Mouse (Mus musculus) bone marrow macrophage, adult 2 months (primary cell): ENCODE results near the gene Gm20388. TPM values are rescaled to one million over a fixed set of nuclear protein-coding genes. Genes with fewer than 3 reads are reported as not detected.

Experiments
- H3K27ac ChIP-seq: 2 replicates; pipeline ENCODE4 v1.5.1; 2012; ENCODE audit warnings: low read depth, low read length; ENCODE audit not compliant: insufficient read depth
- H3K4me1 ChIP-seq: 2 replicates; pipeline ENCODE4 v1.6.1; 2012; ENCODE audit warnings: low read length; ENCODE audit not compliant: control insufficient read depth, insufficient read depth
- H3K4me3 ChIP-seq: 2 replicates; pipeline ENCODE4 v1.5.1; 2012; ENCODE audit warnings: mild to moderate bottlenecking, low read length, moderate library complexity; ENCODE audit not compliant: insufficient read depth
- CTCF ChIP-seq: IDR thresholded peaks from 2 replicates; pipeline ENCODE4 v1.5.1; 2012; ENCODE audit warnings: low read depth, mild to moderate bottlenecking, low read length, moderate library complexity
- POLR2A ChIP-seq: IDR thresholded peaks from 2 replicates; pipeline ENCODE4 v1.6.1; 2012; ENCODE audit warnings: mild to moderate bottlenecking, low read depth, low read length, borderline replicate concordance
- polyA plus RNA-seq: library from polyadenylated mRNA; stranded (reverse); fragments of >200 nt; gene quantifications from 2 replicates; pipeline ENCODE4 v1.2.4, GENCODE M21; 2012; ENCODE audit not compliant: missing spikeins, insufficient read depth, insufficient read length

The Gm20388 gene
- polyA plus RNA-seq, 1 experiment: 32.7 TPM

DNA sequence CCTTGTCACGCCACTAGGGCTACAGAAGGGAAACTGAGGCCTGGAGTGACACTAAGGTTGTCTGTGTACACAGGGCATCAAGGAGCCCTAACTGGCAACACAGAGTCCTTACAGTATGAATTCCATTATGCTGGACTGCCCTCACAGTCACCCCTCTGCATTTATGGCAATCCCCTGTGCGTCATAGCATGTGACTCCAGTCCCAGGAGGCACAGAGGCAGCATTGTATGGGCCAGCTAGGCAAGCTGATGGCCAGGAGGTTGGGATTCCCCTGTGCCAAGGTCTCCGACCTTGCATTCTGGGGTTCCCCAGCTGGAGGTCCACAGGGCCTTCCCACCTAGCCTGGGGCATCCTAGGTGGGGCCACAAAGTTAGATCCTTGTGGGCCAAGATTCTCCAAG, 2300.9 kb downstream of the Gm20388 start:
- TF ChIP-seq CTCF (no peak), POLR2A (no peak)
- Histone ChIP-seq H3K27ac (no peak overlapping the region), H3K4me1 (no peaks in the 10 kb centered on the region), H3K4me3 (no peak overlapping the region)

DNA sequence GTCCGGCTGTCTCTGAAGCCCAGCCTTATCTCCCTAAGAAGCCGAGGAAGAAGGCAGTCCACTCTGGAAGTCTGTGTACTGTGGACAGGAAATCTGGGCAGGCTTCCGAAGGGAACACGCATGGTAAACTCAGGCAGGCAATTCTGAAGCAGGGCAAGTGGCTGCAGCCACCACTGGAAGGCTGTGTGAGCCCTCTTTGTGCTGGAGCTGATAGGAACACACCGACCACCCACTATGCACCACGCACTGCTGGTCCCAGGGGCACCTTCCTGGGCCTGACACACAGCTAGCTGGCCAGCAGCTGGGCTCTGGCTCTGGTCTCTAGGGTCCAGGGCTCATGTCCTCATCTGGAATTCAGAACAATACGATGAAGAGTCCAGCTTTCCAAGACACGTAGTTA, 2305.0 kb downstream of the Gm20388 start:
- Histone ChIP-seq H3K4me1 (no peaks in the 10 kb centered on the region), H3K27ac (no peak overlapping the region), H3K4me3 (no peak overlapping the region)
- TF ChIP-seq POLR2A (no peak), CTCF (no peak)

DNA sequence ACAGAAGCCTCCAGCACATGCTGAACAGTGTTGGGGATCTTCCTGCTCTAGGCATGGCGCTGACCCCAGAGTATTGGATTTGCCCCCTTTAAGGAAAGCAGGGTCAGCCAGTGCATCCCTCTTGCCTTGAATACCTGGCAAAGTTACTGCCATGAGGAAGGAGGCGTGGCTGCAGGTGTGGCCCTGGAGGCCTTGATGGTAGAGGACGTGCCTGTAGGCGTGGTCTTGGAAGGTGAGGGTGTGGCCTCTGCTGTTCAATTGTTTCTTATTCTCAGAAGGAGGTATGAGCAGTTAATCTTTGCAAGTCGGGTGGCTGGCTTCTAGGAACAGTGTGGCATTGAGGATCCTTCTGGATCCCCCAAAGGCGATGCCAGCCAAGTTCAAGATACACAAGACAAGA, 2305.8 kb downstream of the Gm20388 start:
- Histone ChIP-seq H3K27ac (no peak overlapping the region), H3K4me3 (no peak overlapping the region), H3K4me1 (no peaks in the 10 kb centered on the region)
- no peak for TF ChIP-seq CTCF
- TF ChIP-seq POLR2A: no peak

DNA sequence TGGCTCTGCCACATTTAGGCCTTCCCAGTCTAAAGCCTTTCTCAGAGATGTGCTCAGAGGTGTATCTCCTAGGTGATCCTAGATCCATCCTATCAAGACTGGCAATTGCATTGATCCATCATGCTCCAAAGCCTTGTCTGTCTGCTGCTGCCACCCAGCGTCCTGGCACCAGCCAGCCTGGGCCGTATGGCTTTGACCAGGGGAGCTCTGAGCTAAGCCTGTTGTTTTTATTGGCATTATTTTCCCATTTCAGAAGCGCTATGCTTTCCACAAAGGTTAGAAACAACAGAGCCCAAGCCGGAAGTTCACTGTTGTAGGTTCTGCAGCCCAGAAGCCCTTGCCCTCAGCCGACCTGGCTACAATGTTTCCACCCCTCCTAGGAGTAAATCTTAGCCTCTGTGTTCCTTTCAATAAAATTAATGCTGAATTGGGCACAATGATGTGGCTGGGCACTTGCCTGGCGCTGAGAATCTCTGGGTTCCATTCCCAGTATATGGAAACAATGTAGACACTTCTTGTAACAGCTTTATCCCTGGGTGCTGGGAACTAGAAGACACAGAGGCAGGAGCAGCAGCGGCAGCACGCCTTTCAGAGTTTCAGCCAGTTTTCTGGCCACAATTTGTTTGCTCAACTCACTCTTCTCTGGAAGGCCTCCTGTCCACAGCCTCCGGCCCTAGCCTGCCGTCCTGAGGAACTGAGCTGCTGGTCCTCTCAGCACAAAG, 2307.0 kb downstream of the Gm20388 start:
- TF ChIP-seq CTCF (no peak), POLR2A (no peak)
- no peak overlapping the region for H3K27ac ChIP-seq
- H3K4me1 ChIP-seq: no peaks in the 10 kb centered on the region
- H3K4me3 ChIP-seq: no peak overlapping the region

DNA sequence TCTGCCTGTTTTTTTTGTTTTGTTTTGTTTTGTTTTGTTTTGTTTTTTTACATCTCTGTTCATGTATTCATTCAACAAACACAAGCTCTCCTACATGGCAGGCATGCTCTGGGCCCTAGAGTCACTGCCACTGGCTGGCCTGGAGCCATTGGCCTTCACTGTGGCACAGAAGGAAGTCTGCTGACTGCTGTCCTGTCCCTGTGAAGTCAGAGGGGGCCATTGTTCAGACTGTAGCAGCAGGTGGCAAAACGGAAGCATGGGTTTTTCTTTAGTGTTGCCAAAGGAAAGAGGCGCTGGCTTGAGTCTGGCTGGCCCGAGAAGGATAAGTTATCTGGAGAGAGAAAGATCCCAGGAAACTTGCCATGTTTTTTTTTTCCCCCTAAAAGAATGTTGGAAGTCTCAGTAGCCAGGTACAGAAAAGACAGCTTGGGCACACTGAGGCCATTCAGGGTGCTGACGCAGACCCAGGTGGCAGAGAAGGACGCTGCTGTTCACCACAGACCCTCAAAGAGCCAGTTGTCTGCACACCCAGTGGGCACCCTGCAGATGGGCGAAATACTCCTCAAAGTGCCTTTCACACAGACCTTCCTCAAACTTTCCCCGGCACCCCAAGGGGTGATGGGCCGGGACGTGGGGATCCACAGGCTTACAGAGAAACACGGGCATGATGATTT, 2313.5 kb downstream of the Gm20388 start:
- no peak overlapping the region for H3K4me3 ChIP-seq
- TF ChIP-seq POLR2A: no peak
- TF ChIP-seq CTCF: no peak
- no peak overlapping the region for H3K27ac ChIP-seq

DNA sequence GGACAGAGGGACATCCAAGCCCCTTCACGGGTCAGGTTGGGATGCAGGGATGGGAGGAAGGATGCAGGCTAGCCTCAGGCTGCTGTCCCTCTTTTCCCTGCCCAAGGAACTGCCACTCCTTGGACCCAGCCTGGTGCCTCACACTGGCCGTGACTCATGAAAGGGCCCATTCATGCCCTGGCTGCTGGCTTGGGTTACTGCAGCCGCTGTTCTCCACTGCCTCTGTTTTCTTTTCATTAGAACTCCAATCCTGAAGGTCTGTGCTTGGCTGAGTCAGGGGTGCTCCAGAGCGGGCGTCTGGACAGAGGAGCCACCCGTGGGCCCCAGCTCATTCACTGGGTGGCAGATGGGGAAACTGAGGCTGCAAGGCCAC, 2314.0 kb downstream of the Gm20388 start:
- no peak for TF ChIP-seq CTCF
- no peak for TF ChIP-seq POLR2A
- no peak overlapping the region for H3K27ac ChIP-seq
- H3K4me1 ChIP-seq: no peaks in the 10 kb centered on the region
- no peak overlapping the region for H3K4me3 ChIP-seq

More for the DNA sequence above, 2313.5 kb downstream of the Gm20388 start:
- no peaks in the 10 kb centered on the region for H3K4me1 ChIP-seq

DNA sequence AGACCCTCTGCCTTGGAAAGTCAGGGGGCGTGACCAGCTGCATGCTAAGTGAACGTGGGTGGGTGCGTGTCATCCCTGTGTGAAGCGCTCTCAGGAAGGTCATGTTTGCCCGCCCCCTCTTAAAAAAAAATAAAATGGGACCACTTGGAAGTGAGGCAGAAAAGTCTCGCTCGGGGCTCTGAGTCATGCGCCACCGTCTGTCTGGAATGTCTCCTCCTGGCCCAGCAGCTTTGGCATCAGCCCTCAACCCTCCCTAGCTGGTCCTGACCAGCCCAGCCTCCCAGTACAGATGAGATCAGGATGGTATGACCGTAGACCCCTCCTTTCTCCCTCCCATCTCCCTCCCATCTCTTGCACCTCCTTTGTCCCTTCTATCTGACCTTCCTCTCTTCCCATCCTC, 2314.8 kb downstream of the Gm20388 start:
- no peak overlapping the region for H3K4me3 ChIP-seq
- H3K4me1 ChIP-seq: no peaks in the 10 kb centered on the region
- H3K27ac ChIP-seq: no peak overlapping the region
- TF ChIP-seq CTCF (no peak), POLR2A (no peak)

DNA sequence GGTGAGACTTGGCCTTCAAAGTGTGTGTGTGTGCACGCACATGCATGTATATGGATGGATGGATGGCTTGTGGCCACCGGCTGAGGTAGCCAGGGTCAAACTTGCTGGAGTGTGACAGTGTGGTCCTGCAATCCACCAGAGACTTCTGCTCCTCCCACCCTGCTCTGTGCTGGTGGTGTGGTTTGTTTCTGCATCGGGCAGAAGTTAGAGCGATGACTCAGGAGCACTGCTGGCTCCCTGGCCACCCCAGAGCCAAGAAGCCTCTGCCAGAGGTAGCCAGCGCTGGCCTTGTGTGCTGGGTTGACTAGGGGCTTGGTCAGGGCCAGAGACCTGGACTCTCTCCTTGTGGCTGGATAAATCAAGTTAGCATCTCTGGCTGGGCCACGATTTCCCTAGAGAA, 2316.7 kb downstream of the Gm20388 start:
- no peak overlapping the region for H3K4me3 ChIP-seq
- H3K27ac ChIP-seq: no peak overlapping the region
- no peaks in the 10 kb centered on the region for H3K4me1 ChIP-seq
- TF ChIP-seq POLR2A: no peak
- TF ChIP-seq CTCF: no peak

DNA sequence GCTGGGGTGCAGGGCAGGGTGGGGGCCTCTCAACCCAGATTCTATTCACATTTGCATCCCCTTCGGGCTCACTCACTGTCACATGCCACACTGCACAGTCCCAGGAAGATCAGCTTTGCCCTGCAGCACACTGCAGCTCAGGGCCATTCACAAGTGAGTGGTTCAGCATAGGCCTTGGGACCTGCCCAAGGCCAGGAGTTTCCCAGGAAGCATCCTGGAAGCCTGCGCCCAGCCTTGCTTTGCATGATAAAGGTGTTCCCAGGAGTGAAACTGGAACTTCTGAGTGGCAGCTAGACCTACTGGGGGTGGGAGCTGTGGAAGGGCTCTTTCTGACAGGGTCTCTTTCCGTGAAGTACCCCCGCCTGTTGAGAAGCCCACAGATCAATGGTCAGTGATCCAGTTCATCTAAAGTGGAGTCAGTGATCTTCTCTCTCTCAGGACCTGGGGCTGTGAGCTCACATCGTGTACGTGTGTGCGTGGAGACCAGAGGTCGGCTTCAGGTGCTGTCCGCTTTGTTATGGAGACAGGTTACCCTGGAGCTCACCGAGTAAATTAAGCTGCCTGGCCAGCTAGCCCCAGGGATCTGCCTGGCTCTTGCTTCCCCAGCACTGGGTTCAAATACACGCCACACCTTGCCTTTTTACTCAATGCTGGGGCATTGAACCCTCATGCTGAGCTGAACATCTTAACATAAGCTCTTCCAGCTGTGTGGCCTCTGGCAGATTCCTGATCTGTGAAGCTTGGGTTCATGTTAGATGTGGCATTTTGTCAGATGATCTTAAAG, 2318.3 kb downstream of the Gm20388 start:
- peaks cover 2% of the 10 kb centered on the region; the same call in 1 of the 2 replicates for H3K4me1 ChIP-seq
- no peak overlapping the region for H3K4me3 ChIP-seq
- no peak for TF ChIP-seq POLR2A
- TF ChIP-seq CTCF: no peak
- no peak overlapping the region for H3K27ac ChIP-seq

DNA sequence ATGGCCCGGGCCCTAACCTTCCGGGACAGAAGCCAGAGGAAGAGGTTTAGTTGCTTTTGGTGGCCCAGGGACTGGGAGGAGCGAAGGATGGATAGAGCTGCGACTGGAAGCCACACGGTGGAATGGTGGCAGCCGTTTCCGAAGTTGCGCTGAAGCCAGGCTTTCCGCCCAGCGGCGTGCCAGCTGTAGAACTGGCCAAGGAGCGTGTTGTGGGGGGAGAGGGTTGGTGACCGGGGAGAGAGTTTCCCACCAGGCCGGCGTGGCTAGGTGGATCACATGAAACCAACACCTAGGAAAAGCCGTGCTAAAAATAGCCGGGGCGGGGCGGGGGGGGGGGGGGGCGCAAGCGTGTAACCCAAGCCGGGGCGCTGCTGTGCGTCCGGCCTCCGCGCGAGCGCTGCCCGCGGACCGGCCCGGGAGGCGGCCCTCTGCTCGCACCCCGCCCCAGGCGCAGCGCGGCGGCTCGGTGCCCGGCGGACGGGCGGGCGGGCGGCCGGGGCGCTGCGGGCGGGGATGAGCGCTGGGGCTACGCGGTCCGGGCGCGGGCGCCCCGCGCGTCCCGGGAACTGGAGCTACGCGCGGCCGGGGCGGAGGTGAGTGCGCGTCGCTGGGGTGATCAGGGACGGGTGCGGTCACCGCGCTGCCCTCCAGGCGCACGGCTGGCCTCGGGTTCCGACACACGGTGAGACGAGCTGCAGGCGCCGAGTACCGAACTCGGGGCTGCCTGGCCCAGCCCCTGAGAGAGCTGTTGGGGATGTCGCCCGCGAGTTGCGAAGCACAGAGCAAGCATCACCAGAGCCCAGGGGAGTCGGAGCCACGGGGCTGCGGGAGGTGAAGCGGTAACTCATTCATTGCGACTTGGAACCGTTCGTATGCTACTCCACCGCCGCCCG, 2319.4 kb downstream of the Gm20388 start:
- TF ChIP-seq CTCF (no peak; the same call in 1 of the 2 replicates), POLR2A (no peak)
- peak overlapping the region; percentile 63 for H3K4me3 ChIP-seq
- no peak overlapping the region for H3K27ac ChIP-seq
- peaks cover 2% of the 10 kb centered on the region; the same call in 1 of the 2 replicates for H3K4me1 ChIP-seq
